Mouse (Mus musculus) skeletal muscle tissue, adult 2 months (tissue): ENCODE results near the gene Dtx3l.
A peak's percentile ranks its signal among the peaks of the same experiment; 100 is the strongest.
"Not testable (repeated sequence)": the region's sequence is repeated elsewhere in the genome, so short reads cannot be mapped to it uniquely, and the experiment has no call there.

Source experiments
- DNase-seq: peaks from one replicate; pipeline ENCODE4 v3.0.0-alpha.2; 2012; ENCODE audit warnings: low read depth, low spot score

Dtx3l gene

GRCm38 (mm10) chr16:35932179-35933055, 6.5 kb downstream of the Dtx3l start:
- no peak for DNase-seq

GRCm38 (mm10) chr16:35924341-35924740, 14.6 kb downstream of the Dtx3l start:
- DNase-seq: no peak

GRCm38 (mm10) chr16:35923546-35924198, 15.3 kb downstream of the Dtx3l start:
- no peak for DNase-seq

- no peak for DNase-seq
Measured at GRCm38 (mm10) chr16:35922301-35922895, 16.6 kb downstream of the Dtx3l start.

GRCm38 (mm10) chr16:35921676-35922235, 17.2 kb downstream of the Dtx3l start:
- no peak for DNase-seq

GRCm38 (mm10) chr16:35918721-35919543, 20.0 kb downstream of the Dtx3l start:
- no peak for DNase-seq

- DNase-seq: no peak
Measured at GRCm38 (mm10) chr16:35914301-35914700, 24.6 kb downstream of the Dtx3l start.

- DNase-seq: no peak
Measured at GRCm38 (mm10) chr16:35913526-35913925, 25.4 kb downstream of the Dtx3l start.

- DNase-seq: no peak
Measured at GRCm38 (mm10) chr16:35911449-35911848, 27.5 kb downstream of the Dtx3l start.

GRCm38 (mm10) chr16:35907432-35908201, 31.3 kb downstream of the Dtx3l start:
- DNase-seq: peak; percentile 90

GRCm38 (mm10) chr16:35906887-35907286, 32.1 kb downstream of the Dtx3l start:
- no peak for DNase-seq

- no peak for DNase-seq
Measured at GRCm38 (mm10) chr16:35905819-35906485, 33.0 kb downstream of the Dtx3l start.

GRCm38 (mm10) chr16:35905355-35905754, 33.6 kb downstream of the Dtx3l start:
- no peak for DNase-seq

GRCm38 (mm10) chr16:35904121-35904736, 34.7 kb downstream of the Dtx3l start:
- no peak for DNase-seq

- no peak for DNase-seq
Measured at GRCm38 (mm10) chr16:35903014-35903640, 35.8 kb downstream of the Dtx3l start.

- no peak for DNase-seq
Measured at GRCm38 (mm10) chr16:35900541-35900940, 38.4 kb downstream of the Dtx3l start.

- DNase-seq: no peak
Measured at GRCm38 (mm10) chr16:35894997-35895396, 44.0 kb downstream of the Dtx3l start.

- DNase-seq: not testable (repeated sequence)
Measured at GRCm38 (mm10) chr16:35891603-35892002, 47.3 kb downstream of the Dtx3l start.

- DNase-seq: no peak
Measured at GRCm38 (mm10) chr16:35890645-35891044, 48.3 kb downstream of the Dtx3l start.
